Mouse (Mus musculus) left cerebral cortex, postnatal 36 days (tissue): ENCODE measurements around the gene Pigk. TPM values are rescaled to one million over a fixed set of nuclear protein-coding genes. Genes with fewer than 3 reads are reported as not detected.
A peak's percentile ranks its signal among the peaks of the same experiment; 100 is the strongest.
"Not testable (repeated sequence)": the region's sequence is repeated elsewhere in the genome, so short reads cannot be mapped to it uniquely, and the experiment has no call there.

Experiments used
- DNase-seq, 2 experiments: peaks; one replicate each; pipeline ENCODE4 v3.0.0; 2021 to 2022; ENCODE audit warnings: low spot score in 2 of 2, mixed read lengths in 1 of 2
- intact Hi-C: fragments of 180-260 bp; cut with DNase I; formaldehyde crosslinking; loops from one replicate; pipeline ENCODE4 v1.15.1; 2025
- total RNA-seq, 2 experiments: library from RNA; stranded (reverse); gene quantifications; 2 replicates each; pipeline ENCODE4 v1.2.3; 2021

The Pigk gene
- total RNA-seq, 2 experiments from 2014 or later = 49.5 to 52.9 TPM

DNA sequence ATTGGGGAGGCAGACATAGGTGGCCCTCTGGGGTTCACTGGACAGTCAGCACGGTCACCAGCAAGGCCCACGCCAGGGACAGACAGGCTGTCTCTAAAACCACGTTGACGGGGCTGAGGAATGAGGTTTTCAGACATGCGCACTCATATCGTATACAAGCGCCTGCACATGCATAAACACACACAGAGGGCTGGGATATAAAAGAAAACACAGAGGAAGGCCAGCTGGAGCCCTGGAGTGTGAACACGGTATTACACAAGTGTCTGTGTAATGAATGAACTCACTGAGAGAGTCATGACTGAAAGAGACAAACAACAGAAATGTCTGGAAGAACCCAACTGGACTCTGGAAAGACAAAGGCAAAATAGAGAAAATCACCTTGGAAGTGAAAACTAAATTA lies 47.8 kb downstream of the Pigk start:
- no peak for DNase-seq
- intact Hi-C loops = no loop called here

DNA sequence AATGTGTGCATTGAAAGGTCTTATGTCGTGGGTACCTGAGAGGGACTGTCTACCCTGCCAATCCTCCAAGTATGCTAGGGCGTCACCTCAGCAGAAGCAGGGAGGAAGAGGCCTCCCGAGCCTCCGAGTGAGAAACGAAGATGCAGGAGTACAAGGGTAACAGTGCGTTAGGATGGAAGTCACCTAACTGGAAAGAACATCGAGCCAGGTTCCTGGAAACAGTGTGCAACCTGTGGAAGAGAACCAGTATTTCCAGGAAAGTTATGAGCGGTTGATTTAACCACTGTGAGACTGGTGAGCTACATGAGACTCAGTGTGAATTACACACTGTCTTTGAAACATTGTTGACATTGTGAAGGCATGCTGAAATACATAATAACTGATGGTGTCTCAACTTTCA lies 48.4 kb downstream of the Pigk start:
- no peak for DNase-seq
- intact Hi-C loops = no loop called here

DNA sequence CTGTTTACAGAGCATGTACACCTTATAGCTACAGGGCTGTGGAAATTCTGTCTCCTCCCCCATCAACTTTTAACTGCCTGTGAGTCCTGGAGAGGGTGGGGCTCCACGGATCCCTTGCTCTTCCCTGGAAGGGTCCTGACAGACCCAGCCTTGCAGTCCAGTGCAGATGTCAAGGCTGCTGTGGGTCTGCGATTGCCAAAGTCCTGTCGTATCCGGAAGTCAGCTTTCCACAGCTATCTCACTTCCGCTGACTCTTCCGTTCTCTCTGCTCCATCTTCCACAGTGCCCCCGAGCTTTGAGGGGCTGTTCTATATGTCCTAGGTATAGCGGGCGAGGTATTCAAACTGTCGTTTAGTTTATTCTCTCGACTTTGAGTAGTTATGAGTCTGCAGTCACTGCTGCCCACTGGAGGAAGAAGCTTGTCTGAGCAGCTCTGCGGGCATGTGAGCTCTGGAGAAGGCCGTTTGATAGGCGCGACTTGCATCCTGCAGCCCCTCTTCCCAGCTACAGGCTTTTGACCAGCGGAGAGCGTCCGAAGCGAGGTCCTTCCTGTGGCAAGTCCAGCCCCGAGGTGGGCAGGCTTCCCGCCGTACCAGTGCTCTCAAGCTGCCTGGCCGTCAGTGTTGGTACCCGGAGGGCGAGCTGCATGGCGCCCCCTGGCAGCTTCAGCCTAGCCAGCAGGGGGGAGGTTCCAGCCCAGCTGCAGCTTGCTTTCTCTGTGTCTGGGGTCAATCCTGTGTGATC lies 49.4 kb downstream of the Pigk start:
- intact Hi-C loops = no loop called here
- DNase-seq = no peak

DNA sequence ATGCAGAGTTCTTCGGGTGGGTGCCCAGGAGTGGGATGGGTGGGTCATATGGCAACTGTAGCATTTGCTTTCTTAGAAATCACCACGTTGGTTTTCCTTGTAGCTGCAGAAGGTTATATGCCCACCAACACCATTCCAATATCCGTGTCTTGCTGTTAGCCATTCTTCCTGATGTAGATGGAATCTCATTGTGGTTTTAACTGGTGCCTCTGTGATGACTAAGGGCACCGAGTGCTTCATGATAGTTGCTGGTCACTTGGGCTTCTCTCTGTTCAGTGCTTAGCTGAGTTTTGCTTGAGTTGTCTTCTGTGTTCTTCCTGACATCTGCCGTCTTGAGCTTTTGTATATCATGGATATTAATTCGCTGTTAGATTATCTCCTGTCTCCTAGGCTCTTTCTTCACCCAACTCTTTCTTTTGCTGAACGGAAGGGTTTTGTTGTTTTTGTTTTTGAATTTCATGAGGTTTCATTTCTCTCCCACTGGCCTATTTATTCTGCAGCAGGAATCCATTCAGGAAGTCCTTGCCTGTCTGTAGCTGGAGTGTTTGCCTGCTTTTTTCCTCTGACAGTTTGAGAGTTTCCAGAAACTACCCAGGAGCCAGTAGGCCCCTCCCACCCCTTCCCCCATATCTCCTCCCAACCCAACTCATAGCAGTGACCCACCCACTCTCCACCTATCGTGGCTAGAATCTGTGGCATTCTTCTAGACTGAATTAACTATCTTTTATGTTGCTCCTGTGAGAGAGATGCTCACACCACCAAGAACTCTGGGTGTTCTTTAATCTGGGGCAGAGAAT lies 50.8 kb downstream of the Pigk start:
- intact Hi-C loops = no loop called here
- no peak for DNase-seq

DNA sequence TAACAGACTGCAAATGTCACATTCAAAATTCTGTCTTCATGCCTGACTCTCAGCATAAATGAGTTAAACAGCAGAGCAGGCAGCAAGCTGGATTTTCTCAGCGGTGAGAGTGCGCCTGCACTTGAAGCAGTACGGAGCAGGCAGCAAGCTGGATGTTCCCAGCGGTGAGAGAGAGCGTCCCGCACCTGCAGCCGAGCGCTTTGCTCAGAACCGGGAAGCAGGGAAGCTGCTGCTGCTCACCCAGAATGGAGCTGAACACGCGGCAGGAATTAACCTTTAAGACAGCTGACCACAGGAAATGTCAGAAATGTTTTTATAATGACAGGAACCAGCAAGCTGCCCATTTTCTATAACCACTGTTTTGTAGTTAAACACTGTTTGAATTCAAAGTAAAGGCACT lies 53.6 kb downstream of the Pigk start:
- intact Hi-C loops = no loop called here
- no peak for DNase-seq

DNA sequence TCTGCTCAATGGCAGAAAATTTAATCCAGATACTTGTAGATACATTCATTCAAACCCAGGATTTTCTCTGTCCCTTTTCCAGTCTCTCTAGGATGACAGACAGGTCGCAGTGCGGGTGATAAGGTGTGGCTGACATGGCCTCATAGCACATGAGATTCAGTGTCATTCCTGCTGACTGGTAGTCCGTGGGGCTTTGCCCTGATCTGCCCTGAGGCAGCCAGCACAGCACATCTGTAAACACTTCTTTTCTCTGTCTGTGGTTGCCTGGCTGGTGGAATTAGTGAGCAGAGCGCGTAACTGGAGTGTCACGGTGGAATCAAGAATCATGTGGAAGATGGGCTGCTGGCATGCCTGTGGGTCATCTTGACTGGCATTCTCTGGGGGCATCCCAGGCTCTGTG lies 56.2 kb downstream of the Pigk start:
- no peak for DNase-seq
- intact Hi-C loops = loop anchor here (10.0 kb wide), 1 partner anchor 185 kb away; no protein-coding TSS in a partner anchor

DNA sequence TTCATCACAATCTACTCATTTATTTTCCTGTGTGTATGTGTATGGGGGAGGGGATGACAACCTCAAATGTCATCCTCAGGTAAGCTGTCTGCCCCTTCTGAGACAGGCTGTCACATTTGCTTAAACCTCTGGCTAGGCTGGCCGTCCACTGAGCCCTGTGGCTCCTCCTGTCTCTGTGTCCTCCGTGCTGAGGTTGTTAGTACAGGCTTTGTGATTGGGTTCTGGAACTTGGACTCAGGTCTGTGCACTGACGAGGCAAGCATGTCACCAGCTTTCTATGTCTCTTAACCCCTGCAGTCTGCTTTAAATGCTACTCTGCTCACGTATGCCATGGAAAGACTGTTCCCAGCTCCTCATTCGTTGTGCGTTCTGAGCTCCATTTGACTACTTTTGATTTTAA lies 62.5 kb downstream of the Pigk start:
- intact Hi-C loops = loop anchor here (10.0 kb wide), 1 partner anchor 178 kb away; no protein-coding TSS in a partner anchor

DNA sequence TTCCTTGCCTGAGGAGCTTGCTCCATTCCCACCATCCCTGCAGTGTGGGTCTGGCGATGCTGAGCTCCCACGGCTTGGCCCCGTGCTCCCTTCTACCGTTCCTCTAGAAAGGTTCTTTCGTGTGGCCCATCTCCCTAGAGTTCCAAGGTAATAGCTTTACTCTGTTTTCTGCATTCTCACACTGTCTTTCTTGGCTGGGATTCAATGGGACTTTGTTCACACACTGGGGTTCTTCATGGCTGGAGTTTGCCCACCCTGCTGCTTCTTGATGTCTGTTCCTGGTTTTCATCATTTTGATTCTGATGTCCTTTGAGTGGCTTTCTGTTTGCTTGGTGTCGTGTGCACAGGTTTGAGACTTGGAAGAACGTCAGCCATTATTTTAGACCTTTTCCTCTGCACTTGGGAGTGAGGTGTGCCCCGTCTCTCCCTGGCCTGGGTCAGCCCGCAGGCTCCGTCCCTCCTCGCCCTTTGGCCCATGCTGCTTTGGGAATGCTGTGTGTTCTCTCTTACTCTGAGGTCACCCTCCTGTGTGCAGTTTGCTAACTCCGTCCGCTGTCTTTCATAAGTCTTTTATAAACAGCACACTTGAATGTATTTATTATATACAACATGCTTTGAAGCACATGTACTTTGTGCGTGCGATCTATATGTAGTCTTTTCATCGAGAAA lies 63.1 kb downstream of the Pigk start:
- intact Hi-C loops = loop anchor here (10.0 kb wide), 1 partner anchor 178 kb away; no protein-coding TSS in a partner anchor
- no peak for DNase-seq

More for the DNA sequence above, 62.5 kb downstream of the Pigk start:
- no peak for DNase-seq

DNA sequence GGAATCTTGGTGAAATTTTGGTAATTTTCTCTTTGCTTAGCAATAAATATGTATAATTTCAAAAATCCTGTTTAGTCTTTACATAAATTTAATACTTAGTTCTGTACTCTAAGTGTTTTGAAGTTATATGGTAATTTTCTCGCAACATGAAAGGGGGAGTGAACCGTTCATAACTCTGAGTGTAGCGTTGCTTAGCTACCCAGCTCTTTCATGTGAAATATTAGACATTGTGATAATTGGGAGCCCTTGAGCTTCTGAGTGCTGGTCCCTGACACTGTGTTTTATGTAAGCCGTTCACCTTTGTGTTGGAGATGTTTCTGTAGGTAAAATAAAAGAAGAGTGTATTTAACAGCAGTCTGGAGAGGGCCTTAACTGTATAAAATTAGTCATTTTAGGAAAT lies 65.9 kb downstream of the Pigk start:
- DNase-seq = no peak
- intact Hi-C loops = loop anchor here (10.0 kb wide), 1 partner anchor 175 kb away; no protein-coding TSS in a partner anchor

DNA sequence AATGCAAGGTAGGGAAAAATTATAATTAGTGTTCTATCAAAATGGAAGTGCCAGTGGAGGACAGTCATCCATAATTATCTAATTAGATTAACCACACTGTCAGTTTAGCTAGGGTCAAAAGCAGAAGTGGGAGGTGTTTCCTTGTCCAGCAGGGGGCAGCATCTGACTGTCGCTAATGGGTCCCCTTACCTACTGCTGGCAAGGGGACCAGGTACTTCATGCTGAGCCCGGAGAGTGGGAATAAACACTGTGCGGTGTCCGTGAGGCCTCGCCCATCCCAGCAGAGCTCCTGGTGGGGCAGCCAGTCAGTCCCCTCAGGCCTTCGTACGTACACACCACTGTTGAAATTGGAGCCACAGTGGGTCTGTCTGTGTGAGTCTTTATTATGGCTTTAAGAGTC lies 69.9 kb downstream of the Pigk start:
- intact Hi-C loops = loop anchor here (2.0 kb wide), 1 partner anchor 871 kb away; no protein-coding TSS in a partner anchor
- DNase-seq = peak; percentile 57 to 60

DNA sequence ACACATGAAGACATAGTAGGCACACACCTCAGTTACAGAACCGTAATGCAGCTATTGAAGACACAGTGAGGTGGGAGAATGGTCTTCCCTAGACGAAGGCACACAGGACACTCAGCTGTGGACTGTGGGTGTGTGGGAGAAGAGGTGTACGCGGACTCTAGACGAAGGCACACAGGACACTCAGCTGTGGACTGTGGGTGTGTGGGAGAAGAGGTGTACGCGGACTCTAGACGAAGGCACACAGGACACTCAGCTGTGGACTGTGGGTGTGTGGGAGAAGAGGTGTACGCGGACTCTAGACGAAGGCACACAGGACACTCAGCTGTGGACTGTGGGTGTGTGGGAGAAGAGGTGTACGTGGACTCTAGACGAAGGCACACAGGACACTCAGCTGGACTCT lies 70.5 kb downstream of the Pigk start:
- intact Hi-C loops = loop anchor here (2.0 kb wide), 1 partner anchor 870 kb away; no protein-coding TSS in a partner anchor
- DNase-seq = not testable (repeated sequence)

DNA sequence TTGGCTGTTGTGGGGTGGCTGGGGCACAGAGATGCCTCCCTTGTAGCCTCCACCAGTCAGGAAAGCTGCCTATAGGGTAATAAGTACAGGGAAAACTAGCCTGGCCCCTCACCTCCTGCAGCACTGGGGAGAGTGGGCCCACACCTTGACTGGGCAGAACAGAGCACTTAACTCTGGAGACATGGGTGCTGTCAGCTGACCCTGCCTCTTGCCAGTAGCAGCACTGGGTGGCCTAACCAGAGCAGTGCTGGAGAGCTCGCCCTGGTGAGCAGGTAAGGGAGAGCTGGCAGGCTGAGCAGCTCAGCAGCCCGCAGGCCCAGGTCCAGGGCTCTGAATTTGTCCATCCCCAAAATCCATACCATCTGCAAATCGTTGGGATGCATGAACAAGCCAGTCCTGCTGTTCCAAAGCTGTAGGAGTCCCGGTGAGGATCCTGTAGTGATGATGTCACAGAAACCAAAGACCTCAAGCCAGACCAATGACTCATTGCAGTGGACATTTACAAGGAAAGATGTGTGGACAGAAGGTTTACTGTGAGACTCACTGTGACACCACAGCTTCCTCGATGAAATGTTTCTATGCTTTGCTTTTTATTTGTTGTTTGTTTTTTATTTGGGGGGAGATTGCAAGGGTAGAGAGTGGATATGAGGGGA lies 74.5 kb downstream of the Pigk start:
- intact Hi-C loops, DNase-seq: not testable (repeated sequence)

DNA sequence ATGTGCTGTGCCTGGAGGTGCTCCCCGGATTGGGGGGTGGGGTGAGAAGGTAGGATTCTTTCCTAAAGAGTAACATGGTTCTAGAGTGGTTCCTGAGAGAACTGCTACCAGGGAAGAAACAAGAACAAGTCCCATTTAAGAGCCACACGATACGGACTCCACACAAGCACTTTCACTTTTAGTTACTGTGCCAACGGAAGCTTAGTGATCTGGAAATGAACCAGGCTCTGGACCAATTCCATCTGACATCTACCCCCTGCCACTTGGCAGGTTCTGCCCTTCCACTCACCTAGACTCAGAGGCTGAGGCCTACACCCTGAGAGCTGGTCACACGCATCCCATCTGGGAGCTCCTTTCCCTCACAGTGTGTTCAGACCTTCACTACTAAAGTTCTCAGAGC lies 78.7 kb downstream of the Pigk start:
- intact Hi-C loops = loop anchor here (5.0 to 10.0 kb wide), 2 partner anchors 170 to 772 kb away; no protein-coding TSS in a partner anchor
- DNase-seq = no peak

DNA sequence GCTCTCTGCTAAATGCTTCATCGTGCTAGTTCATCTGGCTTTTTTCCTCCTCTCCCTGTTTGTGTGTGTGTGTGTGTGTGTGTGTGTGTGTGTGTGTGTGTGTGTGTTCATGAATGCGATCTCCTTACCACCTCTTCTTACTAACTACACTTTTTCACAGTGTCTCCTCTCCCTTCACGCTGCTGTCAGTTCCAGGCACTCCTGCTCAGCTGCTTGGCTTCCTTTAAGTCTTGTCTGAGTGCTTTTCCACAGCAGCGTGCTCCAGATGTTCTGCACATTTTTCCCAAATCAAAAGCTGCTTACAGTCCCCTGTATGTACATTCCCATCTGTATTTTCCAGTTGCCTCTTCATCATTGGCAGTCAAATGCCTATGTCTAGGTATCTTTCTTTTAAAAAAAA lies 79.1 kb downstream of the Pigk start:
- intact Hi-C loops = loop anchor here (5.0 to 10.0 kb wide), 2 partner anchors 169 to 772 kb away; no protein-coding TSS in a partner anchor
- DNase-seq = no peak

DNA sequence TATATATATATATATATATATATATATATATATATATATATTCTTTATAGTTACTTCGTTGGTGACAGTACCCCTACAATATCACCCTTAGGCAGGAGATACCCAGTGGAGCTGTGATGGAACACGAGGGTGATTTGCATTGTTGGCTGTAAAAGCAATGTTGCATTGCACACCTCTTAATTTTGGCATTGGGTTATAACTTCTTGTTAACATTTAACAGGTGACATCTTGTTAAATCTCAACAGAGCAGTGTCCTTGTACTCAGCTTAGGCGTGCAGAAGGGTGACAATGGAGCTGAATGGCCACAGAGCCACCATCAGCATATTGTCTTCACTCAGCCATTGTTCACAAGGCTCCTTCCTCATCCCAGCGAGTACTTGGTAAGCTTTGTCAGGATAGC lies 82.3 kb downstream of the Pigk start:
- no peak for DNase-seq
- intact Hi-C loops = loop anchor here (10.0 kb wide), 1 partner anchor 769 kb away; no protein-coding TSS in a partner anchor

DNA sequence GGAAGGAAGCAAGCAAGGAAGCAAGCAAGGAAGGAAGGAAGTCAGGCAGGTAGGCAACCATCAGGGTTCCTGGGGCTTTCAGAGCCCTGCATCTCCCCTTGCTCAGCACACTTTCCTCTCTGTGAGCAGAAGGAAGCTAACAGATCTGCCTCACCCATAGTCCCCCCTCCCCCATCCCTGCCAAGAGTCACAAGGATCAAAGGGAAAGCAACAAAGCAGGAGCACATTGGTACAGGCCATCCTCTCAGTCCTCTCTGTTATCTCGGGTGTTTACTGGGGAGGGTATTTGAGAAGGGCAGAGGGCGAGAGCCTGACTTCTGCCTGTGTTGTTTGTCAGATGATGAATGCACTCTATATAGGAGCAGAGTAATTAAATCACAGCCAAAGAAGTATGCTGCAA lies 83.5 kb downstream of the Pigk start:
- DNase-seq = no peak
- intact Hi-C loops = loop anchor here (10.0 kb wide), 1 partner anchor 767 kb away; no protein-coding TSS in a partner anchor

DNA sequence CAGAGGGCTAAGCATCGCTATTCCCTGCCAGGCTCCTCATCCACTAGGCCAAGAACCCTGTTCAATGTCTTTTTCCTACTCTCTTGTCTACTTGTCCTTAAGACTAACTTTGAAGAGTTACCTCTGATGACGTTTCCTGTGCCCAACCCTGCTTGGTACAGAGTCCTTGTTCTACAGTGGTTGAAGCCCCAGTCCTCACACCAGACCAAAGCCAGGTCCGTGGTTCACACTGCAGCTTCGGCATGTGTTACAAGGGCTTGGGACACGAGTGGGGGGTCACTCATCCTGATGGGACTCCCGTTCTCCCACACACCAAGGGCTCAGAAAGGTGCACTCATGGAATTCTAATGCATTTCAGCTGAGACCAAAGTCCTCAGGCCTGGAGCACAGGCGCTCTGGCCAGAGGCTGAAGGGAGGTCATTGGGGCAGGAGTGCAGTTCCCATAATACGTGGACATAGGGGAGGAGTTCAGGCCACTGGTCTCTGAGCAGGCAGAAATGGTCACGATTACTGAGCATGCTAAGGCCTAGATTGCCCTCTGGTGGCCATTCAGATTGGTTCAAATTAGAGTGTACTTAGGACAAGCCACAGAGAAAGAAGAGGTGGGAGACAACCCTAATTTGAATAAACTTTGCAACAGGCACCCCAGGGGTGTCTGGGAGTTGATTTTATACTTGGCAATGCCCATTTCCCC lies 86.0 kb downstream of the Pigk start:
- intact Hi-C loops = loop anchor here (10.0 kb wide), 1 partner anchor 765 kb away; no protein-coding TSS in a partner anchor
- no peak for DNase-seq

DNA sequence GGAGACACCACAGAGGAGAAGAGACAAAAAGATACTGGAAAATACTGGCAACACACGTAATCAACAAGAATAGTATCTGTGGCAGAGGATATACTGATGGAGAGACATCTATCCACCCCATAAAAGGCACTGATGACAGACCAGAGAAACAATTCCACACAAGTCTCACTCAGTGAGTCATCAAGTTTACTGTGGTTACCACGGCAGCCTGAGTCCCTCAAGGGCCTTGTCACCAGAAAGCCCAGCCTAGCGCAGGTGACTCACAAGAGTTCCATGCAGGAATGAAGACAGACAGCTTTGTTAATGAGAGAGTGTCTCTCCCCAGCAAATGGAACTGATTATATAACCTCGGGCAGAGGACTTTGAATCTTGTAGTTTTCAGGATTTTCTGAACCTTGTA lies 100.0 kb downstream of the Pigk start:
- intact Hi-C loops = no loop called here
- DNase-seq = no peak

DNA sequence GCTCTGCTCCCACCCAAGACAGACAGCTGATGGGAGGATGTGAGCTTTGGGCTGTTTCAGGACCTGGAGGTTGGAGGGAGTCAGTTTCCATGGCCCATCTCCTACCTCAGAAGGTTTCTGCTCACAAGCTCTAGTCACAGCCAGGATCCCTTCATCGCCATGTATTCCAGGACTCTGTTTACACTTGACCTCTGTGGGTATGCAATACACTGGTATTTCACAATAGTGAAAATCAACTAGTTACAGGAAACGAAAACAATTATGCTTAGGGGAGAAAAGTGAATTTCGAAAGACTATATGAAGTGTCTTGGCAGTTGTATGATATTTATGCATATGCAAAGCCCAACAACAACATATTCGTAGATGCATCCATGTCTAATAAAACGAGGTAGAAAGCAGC lies 101.2 kb downstream of the Pigk start:
- no peak for DNase-seq
- intact Hi-C loops = no loop called here
